Comparison of ENCODE assay signal across 8 mouse cellular contexts in the genomic region with DNA sequence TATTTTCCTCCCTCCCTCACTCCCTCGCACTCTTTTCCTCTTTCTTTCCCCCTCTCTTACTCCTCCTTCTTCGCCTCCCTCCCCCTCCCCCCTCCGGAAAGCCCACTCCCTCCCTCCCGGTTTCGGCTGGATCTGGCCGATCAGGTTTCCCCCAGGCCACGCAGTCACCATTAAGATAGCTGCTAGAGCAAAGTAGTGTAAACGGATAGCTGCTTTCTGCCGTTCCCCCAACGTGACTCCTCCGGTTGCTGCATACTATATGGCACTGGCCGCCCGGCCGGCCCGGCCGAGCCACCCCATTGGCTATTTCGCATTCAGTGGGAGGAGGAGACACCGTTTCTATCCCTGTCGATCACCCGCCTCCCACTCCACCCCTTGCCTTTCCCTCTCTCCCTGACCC. TPM values are rescaled to one million over a fixed set of nuclear protein-coding genes. Genes with fewer than 3 reads are reported as not detected.
DNase-seq lines count a peak whose midpoint lies in the region; ATAC-seq and TF ChIP-seq lines count a peak whose summit lies in the region.

A gene (minus strand): TSS at position 261 of the 400 bp plus-strand sequence.

- intact Hi-C loops in gastrocnemius, adult 2 months (cut with DNase I): loop anchor here (2.0 to 5.0 kb wide), 6 partner anchors 58 to 404 kb away; a partner anchor contains a TSS

- peak within 1 kb of the TSS; percentile 90 for H3K4me3 ChIP-seq in gastrocnemius, adult 2 months
- peak within 1 kb of the TSS; percentile 81 for H3K4me3 ChIP-seq in hindbrain, embryonic 15.5 days
- peak within 1 kb of the TSS; percentile 27 for H3K4me3 ChIP-seq in macrophage (ENCODE audit: inconsistent target)

- under 1% methylated on average over 20 of the region's 20 CpGs for WGBS in hindbrain, embryonic 15.5 days
- 1% methylated on average over 17 of the region's 20 CpGs for WGBS in macrophage (ENCODE audit: missing documents)

- TF ChIP-seq CTCF in gastrocnemius, adult 2 months (IDR thresholded peaks at IDR 0.05): no peak

- peak within 1 kb of the TSS; percentile 100 for H3K4me2 ChIP-seq in hindbrain, embryonic 15.5 days

- peaks cover 23% of the 10 kb centered on the region; the same call in 1 of the 2 replicates for H3K27me3 ChIP-seq in hindbrain, embryonic 15.5 days

- H3K79me2 ChIP-seq in macrophage (ENCODE audit: inconsistent target): no peaks in the 10 kb centered on the region

- peak within 1 kb of the TSS; percentile 46 for H3K9ac ChIP-seq in hindbrain, embryonic 15.5 days

- H3K4me1 ChIP-seq in hindbrain, embryonic 15.5 days (replicated peaks): peaks cover 23% of the 10 kb centered on the region

- H3K27ac ChIP-seq in gastrocnemius, adult 2 months: peak within 1 kb of the TSS; percentile 94
- peak within 1 kb of the TSS; percentile 43 for H3K27ac ChIP-seq in hindbrain, embryonic 15.5 days (replicated peaks)
- H3K27ac ChIP-seq in macrophage: no peak within 1 kb of the TSS

- H3K9me3 ChIP-seq in hindbrain, embryonic 15.5 days: no peaks in the 10 kb centered on the region

- H3K36me3 ChIP-seq in hindbrain, embryonic 15.5 days: no peaks in the 10 kb centered on the region
- no peaks in the 10 kb centered on the region for H3K36me3 ChIP-seq in macrophage (ENCODE audit: inconsistent target)

- peak; percentile 89 for ATAC-seq in hindbrain, embryonic 15.5 days (ENCODE audit: low FRiP score, low read depth)

- peak; percentile 49 to 65 for DNase-seq in adrenal gland, adult 18-20 months (ENCODE audit: low spot score in 2 of 2)
- peak; percentile 75 to 82 for DNase-seq in cerebellum, postnatal 25 days
- peak; percentile 94 for DNase-seq in gastrocnemius, adult 2 months
- peak; percentile 8 to 63 for DNase-seq in left cerebral cortex, adult 9 months (ENCODE audit: low spot score in 2 of 2)
- peak; percentile 26 for DNase-seq in right cerebral cortex, postnatal 14 days
- DNase-seq in T-cell, adult 2 months (ENCODE audit: low spot score): no peak

RNA-seq across cellular contexts. Expression of the gene that starts here (rescaled TPM):
- 1 to 10 TPM in 1 of 2 experiments, under 1 TPM in 1; 0.83 to 1.3 TPM for total RNA-seq in adrenal gland, adult 18-20 months (2021)
- total RNA-seq in gastrocnemius, adult 2 months (2021): 10 to 100 TPM; 15.6 to 18.1 TPM
- polyA plus RNA-seq in hindbrain, embryonic 15.5 days (2015; fragmentation: Nextera tagmentation; extraction: Ambion mirVana): 0.43 and 0.47 TPM in 2 replicates
- under 1 TPM in 1 of 26 experiments, not detected in 25; 0.70 TPM for total RNA-seq in macrophage (2018; cell fraction: chromatin; rRNA removed)
- total RNA-seq in macrophage (2018; cell fraction: cytosol; rRNA removed): under 1 TPM in 2 of 26 experiments, not detected in 24; under 0.01 to 0.03 TPM
- total RNA-seq in macrophage (2018; cell fraction: nucleus; rRNA removed): under 1 TPM in 1 of 26 experiments, not detected in 25; 0.10 TPM
- polyA plus RNA-seq in macrophage (2018): not detected in 3 replicates

Comparison
In these comparisons a context has a peak if more than half of its experiments do, and no peak if none do; other contexts are left out.
1. RNA of the gene that starts here (total RNA-seq): 15.6 to 18.1 TPM in gastrocnemius, adult 2 months; 0.83 to 1.3 TPM in adrenal gland, adult 18-20 months; every median in the first group is over 4 times any median in the second.
2. Peak in ATAC-seq, H3K4me3 ChIP-seq, H3K27ac ChIP-seq, H3K9ac ChIP-seq and H3K4me2 ChIP-seq in hindbrain, embryonic 15.5 days; RNA of the gene not detected or under 1 TPM.
3. H3K4me3 ChIP-seq: peak in every context shown above with its lines; median percentile 90 in gastrocnemius, adult 2 months; 81 in hindbrain, embryonic 15.5 days; 27 in macrophage.